Mouse (Mus musculus) mature B cell (primary cell): ENCODE measurements around the gene Eva1a.

Experiments
- in situ Hi-C: fragments of 300-500 bp; cut with MboI; formaldehyde crosslinking; loops from 2 replicates; pipeline ENCODE4 v1.14.3; 2019

Eva1a gene

GRCm38 (mm10) chr6:82125134-82125533 is 84.3 kb downstream of the Eva1a start:
- in situ Hi-C loops = no loop called here

GRCm38 (mm10) chr6:82127827-82128226 is 87.0 kb downstream of the Eva1a start:
- in situ Hi-C loops = no loop called here

- in situ Hi-C loops = no loop called here
Observed at GRCm38 (mm10) chr6:82129630-82130217, 88.9 kb downstream of the Eva1a start.

GRCm38 (mm10) chr6:82132876-82133591 is 92.2 kb downstream of the Eva1a start:
- in situ Hi-C loops = no loop called here

- in situ Hi-C loops = no loop called here
Observed at GRCm38 (mm10) chr6:82133592-82133978, 92.7 kb downstream of the Eva1a start.

GRCm38 (mm10) chr6:82135959-82136712 is 95.3 kb downstream of the Eva1a start:
- in situ Hi-C loops = no loop called here
